Mouse (Mus musculus): ENCODE results near the gene Cnot4. TPM values are rescaled to one million over a fixed set of nuclear protein-coding genes. Genes with fewer than 3 reads are reported as not detected.

The Cnot4 gene
- polyA plus RNA-seq, 1 experiment, result 2.9 TPM

- TF ChIP-seq GATA1 (IDR thresholded peaks at IDR 0.05; ENCODE audit: borderline replicate concordance, low read length) (no peak), FLI1 (IDR thresholded peaks at IDR 0.05; ENCODE audit: low read length) (no peak)
- Histone ChIP-seq H3K4me3 (replicated peaks) (no peak overlapping the region), H3K4me1 (no peaks in the 10 kb centered on the region; the same call in 1 of the 2 replicates), H3K36me3 (replicated peaks; ENCODE audit: low read length) (peaks cover 68% of the 10 kb centered on the region), H3K9me3 (no peaks in the 10 kb centered on the region), H3K27me3 (replicated peaks) (no peaks in the 10 kb centered on the region)
Measured at GRCm38 (mm10) chr6:35062446-35062845, 71.1 kb downstream of the Cnot4 start.

- Histone ChIP-seq H3K4me1 (peaks cover 11% of the 10 kb centered on the region), H3K9me3 (no peaks in the 10 kb centered on the region), H3K4me3 (replicated peaks) (no peak overlapping the region), H3K36me3 (replicated peaks; ENCODE audit: low read length) (peaks cover 44% of the 10 kb centered on the region), H3K27me3 (replicated peaks) (no peaks in the 10 kb centered on the region)
- TF ChIP-seq FLI1 (IDR thresholded peaks at IDR 0.05; ENCODE audit: low read length), result no peak
Measured at GRCm38 (mm10) chr6:35043127-35043526, 90.4 kb downstream of the Cnot4 start.

GRCm38 (mm10) chr6:35033341-35033740 lies 100.2 kb downstream of the Cnot4 start:
- TF ChIP-seq FLI1 (IDR thresholded peaks at IDR 0.05; ENCODE audit: low read length), result no peak
- TF ChIP-seq GATA1 (IDR thresholded peaks at IDR 0.05; ENCODE audit: borderline replicate concordance, low read length), result no peak
- Histone ChIP-seq H3K36me3 (replicated peaks; ENCODE audit: low read length) (peaks cover 30% of the 10 kb centered on the region), H3K4me1 (peaks cover 27% of the 10 kb centered on the region), H3K4me3 (replicated peaks) (no peak overlapping the region), H3K9me3 (no peaks in the 10 kb centered on the region), H3K27me3 (replicated peaks) (no peaks in the 10 kb centered on the region)

GRCm38 (mm10) chr6:35032704-35033103 lies 100.8 kb downstream of the Cnot4 start:
- H3K9me3 ChIP-seq, result no peaks in the 10 kb centered on the region
- no peaks in the 10 kb centered on the region for H3K27me3 ChIP-seq (replicated peaks)
- H3K36me3 ChIP-seq (replicated peaks; ENCODE audit: low read length), result peaks cover 30% of the 10 kb centered on the region
- H3K4me3 ChIP-seq (replicated peaks), result no peak overlapping the region
- no peak for TF ChIP-seq FLI1 (IDR thresholded peaks at IDR 0.05; ENCODE audit: low read length)
- TF ChIP-seq GATA1 (IDR thresholded peaks at IDR 0.05; ENCODE audit: borderline replicate concordance, low read length), result no peak
- H3K4me1 ChIP-seq, result peaks cover 33% of the 10 kb centered on the region

GRCm38 (mm10) chr6:35030811-35031210 lies 102.7 kb downstream of the Cnot4 start:
- H3K4me1 ChIP-seq, result peaks cover 38% of the 10 kb centered on the region
- H3K36me3 ChIP-seq (replicated peaks; ENCODE audit: low read length), result peaks cover 13% of the 10 kb centered on the region
- H3K27me3 ChIP-seq (replicated peaks), result no peaks in the 10 kb centered on the region
- H3K4me3 ChIP-seq (replicated peaks), result no peak overlapping the region
- TF ChIP-seq FLI1 (IDR thresholded peaks at IDR 0.05; ENCODE audit: low read length), result no peak
- no peaks in the 10 kb centered on the region for H3K9me3 ChIP-seq

- Histone ChIP-seq H3K9me3 (no peaks in the 10 kb centered on the region), H3K27me3 (replicated peaks) (no peaks in the 10 kb centered on the region), H3K4me3 (replicated peaks) (no peak overlapping the region), H3K4me1 (peaks cover 40% of the 10 kb centered on the region), H3K36me3 (replicated peaks; ENCODE audit: low read length) (peaks cover 12% of the 10 kb centered on the region)
- no peak for TF ChIP-seq GATA1 (IDR thresholded peaks at IDR 0.05; ENCODE audit: borderline replicate concordance, low read length)
- TF ChIP-seq FLI1 (IDR thresholded peaks at IDR 0.05; ENCODE audit: low read length), result no peak
Measured at GRCm38 (mm10) chr6:35030226-35030625, 103.3 kb downstream of the Cnot4 start.

GRCm38 (mm10) chr6:35028023-35028422 lies 105.5 kb downstream of the Cnot4 start:
- peaks cover 32% of the 10 kb centered on the region for H3K4me1 ChIP-seq
- no peaks in the 10 kb centered on the region for H3K9me3 ChIP-seq
- no peak overlapping the region for H3K4me3 ChIP-seq (replicated peaks)
- TF ChIP-seq GATA1 (IDR thresholded peaks at IDR 0.05; ENCODE audit: borderline replicate concordance, low read length) (no peak), FLI1 (IDR thresholded peaks at IDR 0.05; ENCODE audit: low read length) (no peak)
- no peaks in the 10 kb centered on the region for H3K27me3 ChIP-seq (replicated peaks)
- H3K36me3 ChIP-seq (replicated peaks; ENCODE audit: low read length), result peaks cover 17% of the 10 kb centered on the region

- no peaks in the 10 kb centered on the region for H3K9me3 ChIP-seq
- H3K4me3 ChIP-seq (replicated peaks), result no peak overlapping the region
- H3K36me3 ChIP-seq (replicated peaks; ENCODE audit: low read length), result peaks cover 24% of the 10 kb centered on the region
- H3K4me1 ChIP-seq, result peaks cover 25% of the 10 kb centered on the region
- TF ChIP-seq FLI1 (IDR thresholded peaks at IDR 0.05; ENCODE audit: low read length) (no peak), GATA1 (IDR thresholded peaks at IDR 0.05; ENCODE audit: borderline replicate concordance, low read length) (no peak)
- no peaks in the 10 kb centered on the region for H3K27me3 ChIP-seq (replicated peaks)
Measured at GRCm38 (mm10) chr6:35027257-35027656, 106.3 kb downstream of the Cnot4 start.

GRCm38 (mm10) chr6:35016624-35017023 lies 116.9 kb downstream of the Cnot4 start:
- Histone ChIP-seq H3K27me3 (replicated peaks) (no peaks in the 10 kb centered on the region), H3K9me3 (no peaks in the 10 kb centered on the region), H3K4me3 (replicated peaks) (no peak overlapping the region), H3K4me1 (peaks cover 3% of the 10 kb centered on the region; the same call in 1 of the 2 replicates), H3K36me3 (replicated peaks; ENCODE audit: low read length) (peaks cover 12% of the 10 kb centered on the region)
- no peak for TF ChIP-seq GATA1 (IDR thresholded peaks at IDR 0.05; ENCODE audit: borderline replicate concordance, low read length)
- TF ChIP-seq FLI1 (IDR thresholded peaks at IDR 0.05; ENCODE audit: low read length), result no peak

GRCm38 (mm10) chr6:35011953-35012352 lies 121.6 kb downstream of the Cnot4 start:
- TF ChIP-seq FLI1 (IDR thresholded peaks at IDR 0.05; ENCODE audit: low read length) (no peak), GATA1 (IDR thresholded peaks at IDR 0.05; ENCODE audit: borderline replicate concordance, low read length) (no peak)
- H3K36me3 ChIP-seq (replicated peaks; ENCODE audit: low read length), result no peaks in the 10 kb centered on the region
- no peaks in the 10 kb centered on the region; the same call in 1 of the 2 replicates for H3K4me1 ChIP-seq
- peaks cover 1% of the 10 kb centered on the region for H3K27me3 ChIP-seq (replicated peaks)
- no peaks in the 10 kb centered on the region for H3K9me3 ChIP-seq
- H3K4me3 ChIP-seq (replicated peaks), result no peak overlapping the region

GRCm38 (mm10) chr6:35010705-35011104 lies 122.8 kb downstream of the Cnot4 start:
- TF ChIP-seq GATA1 (IDR thresholded peaks at IDR 0.05; ENCODE audit: borderline replicate concordance, low read length) (no peak), FLI1 (IDR thresholded peaks at IDR 0.05; ENCODE audit: low read length) (no peak)
- peaks cover 1% of the 10 kb centered on the region for H3K27me3 ChIP-seq (replicated peaks)
- H3K4me1 ChIP-seq, result no peaks in the 10 kb centered on the region
- H3K9me3 ChIP-seq, result no peaks in the 10 kb centered on the region
- H3K4me3 ChIP-seq (replicated peaks), result no peak overlapping the region
- H3K36me3 ChIP-seq (replicated peaks; ENCODE audit: low read length), result no peaks in the 10 kb centered on the region
